22 mouse cellular contexts compared by ENCODE assay signal in the genomic region with DNA sequence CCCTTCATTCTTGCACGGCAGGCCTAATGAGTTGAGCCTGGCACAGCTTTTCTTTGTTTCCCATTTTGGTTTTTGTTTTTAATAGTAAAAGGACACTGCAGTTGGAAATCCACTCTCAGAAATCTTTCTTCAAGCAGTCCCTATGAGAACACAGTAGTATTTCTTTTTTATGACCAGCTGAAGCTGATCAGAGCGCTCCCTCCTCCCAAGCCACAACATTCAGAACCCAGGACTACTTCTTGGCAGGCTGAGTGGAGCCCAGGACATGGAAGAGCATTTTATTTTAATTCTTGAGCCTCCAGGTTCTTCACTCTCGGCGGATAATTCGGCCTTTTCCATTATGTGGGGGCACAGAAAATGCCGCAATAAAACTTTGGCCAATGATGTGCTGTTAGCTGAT.
DNase-seq lines count a peak whose midpoint lies in the region; ATAC-seq and TF ChIP-seq lines count a peak whose summit lies in the region.
"Had no signal": no experiment of that assay in that cellular context is flagged by ENCODE, and none has a peak within 500 bp of the region (broad histone marks: within the 10 kb centered on the region; RNA-seq: fewer than 3 reads in every experiment).

No protein-coding gene starts in this region.

- 71% methylated on average over 6 of the region's 6 CpGs for WGBS in forebrain, embryonic 15.5 days
- 83% methylated on average over 6 of the region's 6 CpGs for WGBS in forebrain, embryonic 12.5 days
- WGBS in kidney, postnatal 0 days: 43% methylated on average over 6 of the region's 6 CpGs
- WGBS in limb, embryonic 10.5 days: 88% methylated on average over 6 of the region's 6 CpGs
- 68% methylated on average over 6 of the region's 6 CpGs for WGBS in stomach, embryonic 16.5 days

- no peaks in the 10 kb centered on the region for H3K27me3 ChIP-seq in forebrain, embryonic 15.5 days
- H3K27me3 ChIP-seq in forebrain, embryonic 12.5 days: no peaks in the 10 kb centered on the region
- no peaks in the 10 kb centered on the region for H3K27me3 ChIP-seq in kidney, postnatal 0 days (ENCODE audit: insufficient read depth, low read length)
- no peaks in the 10 kb centered on the region for H3K27me3 ChIP-seq in limb, embryonic 10.5 days (ENCODE audit: low read depth, poor library complexity, severe bottlenecking)
- H3K27me3 ChIP-seq in stomach, embryonic 16.5 days (ENCODE audit: control insufficient read depth, insufficient read depth, low read length): no peaks in the 10 kb centered on the region
- H3K27me3 ChIP-seq: heart, embryonic 15.5 days; megakaryocyte, embryonic 14.5 days; midbrain, embryonic 15.5 days; Patski had no signal

- ATAC-seq in forebrain, embryonic 15.5 days (replicated peaks): no peak
- no peak for ATAC-seq in forebrain, embryonic 12.5 days (ENCODE audit: low FRiP score)
- ATAC-seq in kidney, postnatal 0 days (replicated peaks; ENCODE audit: low FRiP score, low read depth): no peak
- no peak for ATAC-seq in stomach, embryonic 16.5 days (ENCODE audit: insufficient read depth, low FRiP score)
- ATAC-seq: CD4-positive, CD25-positive, alpha-beta regulatory T cell, adult 4 months; midbrain, embryonic 15.5 days; Patski had no signal

- no peak for TF ChIP-seq CTCF in kidney, postnatal 0 days (IDR thresholded peaks at IDR 0.05; ENCODE audit: low read depth)

- no peak overlapping the region for H3K9ac ChIP-seq in forebrain, embryonic 15.5 days (replicated peaks)
- no peak overlapping the region for H3K9ac ChIP-seq in forebrain, embryonic 12.5 days
- no peak overlapping the region for H3K9ac ChIP-seq in kidney, postnatal 0 days (ENCODE audit: low read depth, low read length)
- no peak overlapping the region for H3K9ac ChIP-seq in stomach, embryonic 16.5 days (ENCODE audit: low read length)
- H3K9ac ChIP-seq: heart, embryonic 15.5 days; midbrain, embryonic 15.5 days had no signal

- DNase-seq in kidney, postnatal 0 days (ENCODE audit: low spot score): peak; percentile 91
- no peak for DNase-seq in kidney, adult 18-20 months
- DNase-seq in limb, embryonic 10.5 days (ENCODE audit: low spot score): no peak
- DNase-seq in urinary bladder, postnatal 25 days (ENCODE audit: low spot score): no peak
- DNase-seq: adrenal gland, postnatal 10 days; gastrocnemius, postnatal 10 days; heart, adult 2 months; lung, adult 18-20 months; lung, postnatal 14 days; retina, postnatal 1 day; right cerebral cortex, postnatal 4 days; thymus, postnatal 14 days had no signal

- H3K36me3 ChIP-seq in forebrain, embryonic 15.5 days: no peaks in the 10 kb centered on the region
- H3K36me3 ChIP-seq in forebrain, embryonic 12.5 days (replicated peaks): 0 out of 2 replicates have a peak, but pooled peaks cover 6% of the 10 kb centered on the region
- H3K36me3 ChIP-seq in kidney, postnatal 0 days (ENCODE audit: insufficient read depth, low read length): no peaks in the 10 kb centered on the region
- H3K36me3 ChIP-seq in limb, embryonic 10.5 days: peaks cover 2% of the 10 kb centered on the region; the same call in 1 of the 2 replicates
- H3K36me3 ChIP-seq in stomach, embryonic 16.5 days (ENCODE audit: control insufficient read depth, insufficient read depth, low read length): no peaks in the 10 kb centered on the region
- H3K36me3 ChIP-seq: midbrain, embryonic 15.5 days had no signal

- H3K27ac ChIP-seq in forebrain, embryonic 15.5 days (replicated peaks): peak overlapping the region; percentile 11; the same call in 1 of the 2 replicates
- no peak overlapping the region for H3K27ac ChIP-seq in forebrain, embryonic 12.5 days
- peak overlapping the region; percentile 36; the same call in 1 of the 2 replicates for H3K27ac ChIP-seq in kidney, postnatal 0 days
- H3K27ac ChIP-seq in limb, embryonic 10.5 days: 0 out of 2 replicates have a peak overlapping the region, but pooled peaks have one; percentile 27
- 0 out of 2 replicates have a peak overlapping the region, but pooled peaks have one; percentile 10 for H3K27ac ChIP-seq in stomach, embryonic 16.5 days (ENCODE audit: low read length)
- H3K27ac ChIP-seq: forebrain, embryonic 10.5 days; heart, adult 2 months; heart, embryonic 15.5 days; midbrain, embryonic 15.5 days had no signal

- no peak overlapping the region for H3K4me2 ChIP-seq in forebrain, embryonic 15.5 days (replicated peaks)
- H3K4me2 ChIP-seq in forebrain, embryonic 12.5 days: no peak overlapping the region
- peak overlapping the region; percentile 36; the same call in 1 of the 2 replicates for H3K4me2 ChIP-seq in kidney, postnatal 0 days (ENCODE audit: low read length)
- no peak overlapping the region for H3K4me2 ChIP-seq in stomach, embryonic 16.5 days (ENCODE audit: low read depth, low read length)
- H3K4me2 ChIP-seq: heart, embryonic 15.5 days; liver, embryonic 11.5 days; midbrain, embryonic 15.5 days had no signal

- no peaks in the 10 kb centered on the region for H3K9me3 ChIP-seq in forebrain, embryonic 15.5 days
- no peaks in the 10 kb centered on the region for H3K9me3 ChIP-seq in forebrain, embryonic 12.5 days
- no peaks in the 10 kb centered on the region for H3K9me3 ChIP-seq in kidney, postnatal 0 days (replicated peaks; ENCODE audit: low read length)
- no peaks in the 10 kb centered on the region for H3K9me3 ChIP-seq in limb, embryonic 10.5 days (replicated peaks)
- no peaks in the 10 kb centered on the region for H3K9me3 ChIP-seq in stomach, embryonic 16.5 days (replicated peaks; ENCODE audit: control insufficient read depth, low read length)
- H3K9me3 ChIP-seq: midbrain, embryonic 15.5 days had no signal

- peaks cover 10% of the 10 kb centered on the region; the same call in 1 of the 2 replicates for H3K4me1 ChIP-seq in forebrain, embryonic 15.5 days
- H3K4me1 ChIP-seq in forebrain, embryonic 12.5 days: peaks cover 7% of the 10 kb centered on the region
- H3K4me1 ChIP-seq in kidney, postnatal 0 days (replicated peaks; ENCODE audit: insufficient read depth, low read length): 0 out of 2 replicates have a peak, but pooled peaks cover 7% of the 10 kb centered on the region
- H3K4me1 ChIP-seq in limb, embryonic 10.5 days: peaks cover 18% of the 10 kb centered on the region
- 0 out of 2 replicates have a peak, but pooled peaks cover 5% of the 10 kb centered on the region for H3K4me1 ChIP-seq in stomach, embryonic 16.5 days (ENCODE audit: control insufficient read depth, insufficient read depth, low read length)
- H3K4me1 ChIP-seq: heart, embryonic 15.5 days; midbrain, embryonic 15.5 days had no signal

- H3K4me3 ChIP-seq in forebrain, embryonic 15.5 days: no peak overlapping the region
- H3K4me3 ChIP-seq in forebrain, embryonic 12.5 days (replicated peaks): no peak overlapping the region
- H3K4me3 ChIP-seq in kidney, postnatal 0 days (replicated peaks; ENCODE audit: low read depth, low read length): no peak overlapping the region
- no peak overlapping the region for H3K4me3 ChIP-seq in limb, embryonic 10.5 days
- H3K4me3 ChIP-seq in stomach, embryonic 16.5 days (replicated peaks; ENCODE audit: low read length): no peak overlapping the region
- H3K4me3 ChIP-seq: forebrain, embryonic 10.5 days; heart, adult 2 months; heart, embryonic 15.5 days; megakaryocyte, embryonic 14.5 days; midbrain, embryonic 15.5 days had no signal
